Mouse (Mus musculus) megakaryocyte-erythroid progenitor cell, adult 5-6 weeks (primary cell): ENCODE measurements around the gene Gm21983. TPM values are rescaled to one million over a fixed set of nuclear protein-coding genes. Genes with fewer than 3 reads are reported as not detected.

Experiments
- ATAC-seq: replicated peaks from 2 replicates; pipeline ENCODE4 v1.8.0; 2016; ENCODE audit warnings: mild to moderate bottlenecking, inconsistent platforms; ENCODE audit not compliant: severe bottlenecking, poor library complexity, low FRiP score, low TSS enrichment
- total RNA-seq, 2 experiments: library from RNA; stranded (forward) in 1 of 2; stranded (reverse) in 1 of 2; fragments of 200-1000, 215-1000 nt in 1 of 2; fragments of >200 nt in 1 of 2; fragmentation: Nextera tagmentation in 1 of 2; gene quantifications; 2 replicates each; pipeline ENCODE4 v1.2.3; 2014 to 2017

Gm21983 gene
- total RNA-seq, 2 experiments from 2014 or later: not detected

GRCm38 (mm10) chr7:27192434-27192833 is 11.5 kb upstream of the Gm21983 start:
- no peak for ATAC-seq

GRCm38 (mm10) chr7:27189271-27189931 is 8.5 kb upstream of the Gm21983 start:
- 0 out of 2 replicates have a peak, but pooled peaks have one; percentile 16 for ATAC-seq

- no peak for ATAC-seq
Measured at GRCm38 (mm10) chr7:27185986-27186385, 5.1 kb upstream of the Gm21983 start.

- peak; percentile 76 for ATAC-seq
Measured at GRCm38 (mm10) chr7:27184964-27185363, 4.1 kb upstream of the Gm21983 start.

GRCm38 (mm10) chr7:27182498-27182897 is 1.6 kb upstream of the Gm21983 start:
- no peak for ATAC-seq

GRCm38 (mm10) chr7:27180036-27180435 is 850 bp downstream of the Gm21983 start:
- ATAC-seq: no peak

- no peak for ATAC-seq
Measured at GRCm38 (mm10) chr7:27179217-27179918, 1.5 kb downstream of the Gm21983 start.

- peak; percentile 96 for ATAC-seq
Measured at GRCm38 (mm10) chr7:27178324-27179216, 2.3 kb downstream of the Gm21983 start, which contains the start of gene Rab4b. TSS of gene Rab4b (minus strand) at chr7:27178896.

GRCm38 (mm10) chr7:27177942-27178323 is 3.0 kb downstream of the Gm21983 start:
- no peak for ATAC-seq

GRCm38 (mm10) chr7:27174896-27175295 is 6.0 kb downstream of the Gm21983 start:
- ATAC-seq: no peak

GRCm38 (mm10) chr7:27174496-27174895 is 6.4 kb downstream of the Gm21983 start:
- ATAC-seq: no peak

- no peak for ATAC-seq
Measured at GRCm38 (mm10) chr7:27170981-27171380, 9.9 kb downstream of the Gm21983 start.

GRCm38 (mm10) chr7:27168371-27168770 is 12.5 kb downstream of the Gm21983 start:
- no peak for ATAC-seq

- ATAC-seq: no peak
Measured at GRCm38 (mm10) chr7:27167475-27168094, 13.3 kb downstream of the Gm21983 start.

GRCm38 (mm10) chr7:27166614-27167474 is 14.0 kb downstream of the Gm21983 start, which contains the start of gene Egln2:
TSS of gene Egln2 (minus strand) at chr7:27166802.
- ATAC-seq: peak; percentile 75

- ATAC-seq: peak; percentile 49
Measured at GRCm38 (mm10) chr7:27166229-27166613, 14.7 kb downstream of the Gm21983 start.

- no peak for ATAC-seq
Measured at GRCm38 (mm10) chr7:27165696-27166095, 15.2 kb downstream of the Gm21983 start.

GRCm38 (mm10) chr7:27165007-27165655 is 15.8 kb downstream of the Gm21983 start:
- ATAC-seq: no peak
